Mouse (Mus musculus) hindbrain, embryonic 13.5 days (tissue): ENCODE measurements around the gene Rbms1. TPM values are rescaled to one million over a fixed set of nuclear protein-coding genes. Genes with fewer than 3 reads are reported as not detected.

Experiments
- ATAC-seq: fragments of 200-750 bp; cut with Nextera tagmentation; 2 replicates; pipeline ENCODE4 v1.8.0; 2017; ENCODE audit warnings: moderate TSS enrichment; ENCODE audit not compliant: low FRiP score
- H3K27ac ChIP-seq: fragments of 300-500 bp; sonication (generic); 2 replicates; pipeline ENCODE4 v1.5.1; 2015; ENCODE audit warnings: inconsistent platforms, mild to moderate bottlenecking, moderate library complexity
- H3K27me3 ChIP-seq: fragments of 300-500 bp; sonication (generic); 2 replicates; pipeline ENCODE4 v1.6.1; 2015; ENCODE audit warnings: mild to moderate bottlenecking, inconsistent platforms
- H3K36me3 ChIP-seq: fragments of 300-500 bp; sonication (generic); 2 replicates; pipeline ENCODE4 v1.6.1; 2015; ENCODE audit warnings: mild to moderate bottlenecking, inconsistent platforms
- H3K4me1 ChIP-seq: fragments of 300-500 bp; sonication (generic); replicated peaks from 2 replicates; pipeline ENCODE4 v1.6.1; 2015; ENCODE audit warnings: inconsistent platforms
- H3K4me2 ChIP-seq: fragments of 300-500 bp; sonication (generic); 2 replicates; pipeline ENCODE4 v1.6.1; 2015; ENCODE audit warnings: inconsistent platforms, mild to moderate bottlenecking, moderate library complexity
- H3K4me3 ChIP-seq: fragments of 300-500 bp; sonication (generic); 2 replicates; pipeline ENCODE4 v1.5.1; 2015; ENCODE audit warnings: mild to moderate bottlenecking, inconsistent platforms
- H3K9ac ChIP-seq: fragments of 300-500 bp; sonication (generic); 2 replicates; pipeline ENCODE4 v1.6.1; 2015; ENCODE audit warnings: mild to moderate bottlenecking, inconsistent platforms
- H3K9me3 ChIP-seq: fragments of 300-500 bp; sonication (generic); 2 replicates; pipeline ENCODE4 v1.6.1; 2016; ENCODE audit warnings: inconsistent platforms
- WGBS: fragments of 180-500 bp; shearing (Covaris S2); methylation state at CpG from one replicate; pipeline ENCODE4 v1.1.7; 2015; 5-methylcytosine and 5-hydroxymethylcytosine counted together
- polyA plus RNA-seq: library from polyadenylated mRNA; unstranded; fragments of >200 nt; fragmentation: Nextera tagmentation; extraction: Ambion mirVana; gene quantifications from 2 replicates; pipeline ENCODE4 v1.2.1, GENCODE M21; 2015

Gene Rbms1
- polyA plus RNA-seq, 1 experiment from 2014 or later, result 71.4 TPM

DNA sequence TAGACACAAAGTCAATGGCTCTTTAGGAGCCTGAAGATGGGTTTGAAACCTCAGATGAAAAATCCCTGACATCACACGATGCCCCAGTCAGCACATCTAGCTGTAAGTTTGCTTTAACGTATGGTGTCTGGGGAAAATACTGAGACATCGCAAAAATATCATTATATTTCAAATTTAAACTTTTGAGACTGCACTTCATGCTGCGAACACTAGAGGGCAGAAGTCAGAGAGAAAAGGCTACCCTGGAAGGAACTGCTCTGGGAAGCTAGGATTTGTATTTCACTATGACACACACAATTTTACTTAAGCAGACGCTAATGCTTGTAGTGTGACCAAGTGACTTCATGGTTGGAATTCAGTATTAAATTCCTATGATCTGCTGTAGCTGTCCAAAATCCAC is 242.1 kb downstream of the Rbms1 start:
- Histone ChIP-seq H3K27ac (no peak overlapping the region), H3K9ac (no peak overlapping the region), H3K4me2 (no peak overlapping the region), H3K4me1 (peaks cover 12% of the 10 kb centered on the region), H3K27me3 (no peaks in the 10 kb centered on the region), H3K4me3 (no peak overlapping the region), H3K36me3 (no peaks in the 10 kb centered on the region), H3K9me3 (no peaks in the 10 kb centered on the region)
- 29% methylated on average over 5 of the region's 5 CpGs for WGBS
- no peak for ATAC-seq

DNA sequence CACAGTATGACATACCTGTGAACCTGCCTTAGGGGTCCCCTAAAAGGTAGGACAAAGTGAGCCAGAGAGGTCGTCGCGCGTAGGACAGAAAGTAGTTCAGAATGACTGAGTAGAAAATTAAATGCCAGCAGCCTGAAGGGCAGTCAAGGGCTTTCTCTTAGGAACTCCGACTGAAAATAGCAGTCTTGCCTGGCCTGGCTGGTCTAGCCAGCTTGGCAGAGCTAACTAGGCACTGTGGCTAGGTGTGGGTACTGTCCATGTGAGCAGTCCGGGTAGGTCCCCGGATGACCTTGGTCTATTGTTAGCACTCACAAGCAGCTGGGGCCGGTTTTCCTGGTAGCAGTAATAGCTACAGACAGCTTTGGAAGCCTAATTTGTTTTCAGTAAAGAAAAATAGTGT is 242.8 kb downstream of the Rbms1 start:
- Histone ChIP-seq H3K36me3 (no peaks in the 10 kb centered on the region), H3K4me1 (peaks cover 18% of the 10 kb centered on the region), H3K27me3 (no peaks in the 10 kb centered on the region), H3K27ac (no peak overlapping the region), H3K9me3 (no peaks in the 10 kb centered on the region), H3K4me2 (no peak overlapping the region), H3K9ac (no peak overlapping the region), H3K4me3 (no peak overlapping the region)
- WGBS, result 83% methylated on average over 8 of the region's 8 CpGs
- no peak for ATAC-seq

DNA sequence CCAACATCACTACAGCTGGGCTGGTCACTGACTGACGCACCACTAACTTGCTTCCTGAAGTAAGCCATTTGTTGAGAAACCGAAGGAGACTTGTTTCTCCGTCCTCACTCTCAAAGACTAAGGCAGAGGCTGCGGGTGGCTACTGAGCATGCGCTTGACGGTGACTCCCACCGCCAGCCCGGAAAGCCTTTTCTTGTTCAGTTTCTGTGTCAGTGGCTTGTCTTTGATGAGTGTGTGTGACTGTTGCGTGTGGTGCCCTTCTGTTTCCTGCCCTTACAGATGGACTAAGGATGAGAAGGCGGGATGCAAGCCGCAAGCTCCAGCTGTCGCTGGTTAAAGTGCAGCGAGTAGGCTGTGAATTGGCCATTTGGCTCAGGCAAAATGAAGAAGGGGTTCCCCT is 245.6 kb downstream of the Rbms1 start:
- Histone ChIP-seq H3K9ac (no peak overlapping the region), H3K4me3 (no peak overlapping the region), H3K27ac (0 out of 2 replicates have a peak overlapping the region, but pooled peaks have one; percentile 12), H3K9me3 (no peaks in the 10 kb centered on the region), H3K4me1 (peaks cover 36% of the 10 kb centered on the region), H3K36me3 (no peaks in the 10 kb centered on the region), H3K27me3 (no peaks in the 10 kb centered on the region), H3K4me2 (peak overlapping the region; percentile 27; the same call in 1 of the 2 replicates)
- 64% methylated on average over 13 of the region's 13 CpGs for WGBS
- no peak for ATAC-seq

DNA sequence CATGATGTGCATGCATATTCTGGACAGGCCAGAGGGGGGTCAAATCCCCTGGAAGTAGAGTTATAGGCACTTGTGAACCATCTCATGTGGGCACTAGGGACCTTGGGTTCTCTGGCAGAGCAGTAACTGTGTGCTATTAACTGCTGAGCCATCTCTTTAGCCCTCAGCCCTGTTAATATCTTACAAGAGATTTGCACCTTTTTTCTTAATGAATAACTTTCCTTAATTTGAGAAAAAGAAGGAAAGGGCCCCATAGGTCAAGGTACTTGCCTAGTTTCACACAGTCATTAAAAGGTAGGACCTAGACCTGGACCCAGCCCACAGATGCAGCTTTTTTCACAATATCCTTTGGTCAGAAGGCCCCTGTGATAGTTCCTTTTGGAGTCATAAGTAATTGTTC is 246.4 kb downstream of the Rbms1 start:
- Histone ChIP-seq H3K36me3 (no peaks in the 10 kb centered on the region), H3K27ac (no peak overlapping the region), H3K27me3 (no peaks in the 10 kb centered on the region), H3K4me1 (peaks cover 32% of the 10 kb centered on the region), H3K9ac (no peak overlapping the region), H3K4me2 (no peak overlapping the region), H3K4me3 (no peak overlapping the region), H3K9me3 (no peaks in the 10 kb centered on the region)
- no peak for ATAC-seq

GRCm38 (mm10) chr2:60715771-60716170 is 247.2 kb downstream of the Rbms1 start:
- Histone ChIP-seq H3K27me3 (no peaks in the 10 kb centered on the region), H3K4me1 (peaks cover 32% of the 10 kb centered on the region), H3K27ac (peak overlapping the region; percentile 83; the same call in 1 of the 2 replicates), H3K9ac (no peak overlapping the region), H3K9me3 (no peaks in the 10 kb centered on the region), H3K4me3 (no peak overlapping the region), H3K36me3 (no peaks in the 10 kb centered on the region), H3K4me2 (no peak overlapping the region)
- no peak for ATAC-seq
- 75% methylated on average over 13 of the region's 13 CpGs for WGBS

DNA sequence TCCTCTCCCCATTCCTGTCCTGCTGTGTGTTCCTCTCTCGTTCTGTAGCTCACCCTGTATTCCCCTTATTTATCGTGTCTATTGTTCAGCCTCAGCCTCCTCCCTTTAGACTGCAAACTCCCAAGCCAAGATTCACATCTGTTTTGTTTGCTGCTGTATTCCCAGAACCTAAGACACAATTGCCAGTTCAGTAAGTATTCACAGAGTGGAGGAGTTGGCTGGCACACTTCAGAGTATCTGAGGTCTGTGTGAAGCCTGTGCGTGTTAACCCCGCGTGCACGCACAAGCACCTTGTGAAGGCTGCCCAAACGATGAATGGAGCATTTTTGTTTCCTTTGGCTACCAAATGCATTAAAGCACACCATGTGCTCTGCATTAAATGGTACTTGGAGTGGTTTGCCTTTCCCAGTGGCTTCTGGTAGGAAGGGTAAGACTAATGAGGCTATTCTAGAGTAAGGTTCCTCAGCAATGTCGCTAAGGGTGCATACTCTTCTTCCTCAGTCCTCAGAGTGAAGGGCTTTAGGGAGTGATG is 248.0 kb downstream of the Rbms1 start:
- peak; percentile 49 for ATAC-seq
- 51% methylated on average over 8 of the region's 8 CpGs for WGBS
- H3K4me3 ChIP-seq, result no peak overlapping the region

DNA sequence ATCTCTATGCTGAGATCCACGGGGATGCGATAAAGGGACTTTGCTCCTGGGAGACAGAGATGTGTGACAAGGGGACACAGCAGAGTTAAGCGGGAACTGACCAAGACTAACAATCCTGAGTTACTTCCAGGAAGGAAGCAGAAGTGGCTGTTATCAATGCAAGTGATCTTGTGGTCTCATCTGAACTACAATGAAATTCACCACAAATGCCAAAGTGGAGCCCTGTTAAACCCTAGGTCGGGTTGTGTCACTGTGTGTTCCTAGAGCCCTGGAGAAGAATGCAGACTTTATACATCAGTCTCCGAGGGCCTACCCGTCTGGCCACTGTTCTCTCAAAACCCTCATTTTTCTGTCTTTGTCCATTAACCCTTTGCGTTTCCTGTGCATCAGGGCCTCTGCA is 248.5 kb downstream of the Rbms1 start:
- Histone ChIP-seq H3K4me2 (peak overlapping the region; percentile 28; the same call in 1 of the 2 replicates), H3K9me3 (no peaks in the 10 kb centered on the region), H3K9ac (peak overlapping the region; percentile 36; the same call in 1 of the 2 replicates), H3K4me3 (no peak overlapping the region), H3K27ac (peak overlapping the region; percentile 83), H3K4me1 (peaks cover 32% of the 10 kb centered on the region), H3K36me3 (no peaks in the 10 kb centered on the region), H3K27me3 (no peaks in the 10 kb centered on the region)
- WGBS, result 25% methylated on average over 7 of the region's 7 CpGs
- ATAC-seq, result no peak

More for the DNA sequence above, 248.0 kb downstream of the Rbms1 start:
- Histone ChIP-seq H3K9ac (peak overlapping the region; percentile 36; the same call in 1 of the 2 replicates), H3K27ac (peak overlapping the region; percentile 83), H3K27me3 (no peaks in the 10 kb centered on the region), H3K4me2 (peak overlapping the region; percentile 28; the same call in 1 of the 2 replicates), H3K9me3 (no peaks in the 10 kb centered on the region), H3K36me3 (no peaks in the 10 kb centered on the region), H3K4me1 (peaks cover 32% of the 10 kb centered on the region)

DNA sequence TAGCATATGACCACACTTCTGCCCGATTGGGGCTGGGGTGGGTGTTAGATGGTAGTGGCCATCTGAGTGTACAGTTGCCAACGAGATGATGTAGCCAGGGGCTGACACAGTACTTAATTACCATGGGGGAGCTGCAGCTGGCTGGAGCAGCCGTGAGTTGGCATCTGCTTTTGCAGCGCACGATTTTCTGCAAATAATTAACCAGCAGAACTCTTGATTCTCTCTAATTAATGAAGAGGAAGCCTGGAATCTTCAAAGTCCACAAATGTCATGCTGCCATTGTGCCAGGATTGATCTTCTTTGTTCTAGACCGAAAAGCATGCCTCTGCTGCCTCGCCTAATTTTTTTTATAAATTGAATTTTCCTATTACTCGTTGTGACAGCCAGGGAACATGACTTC is 249.1 kb downstream of the Rbms1 start:
- Histone ChIP-seq H3K36me3 (no peaks in the 10 kb centered on the region), H3K27ac (peak overlapping the region; percentile 83), H3K4me1 (peaks cover 32% of the 10 kb centered on the region), H3K27me3 (no peaks in the 10 kb centered on the region), H3K4me3 (no peak overlapping the region), H3K4me2 (peak overlapping the region; percentile 28; the same call in 1 of the 2 replicates), H3K9ac (no peak overlapping the region), H3K9me3 (no peaks in the 10 kb centered on the region)
- peak; percentile 77; the same call in 1 of the 2 replicates for ATAC-seq
- 25% methylated on average over 8 of the region's 8 CpGs for WGBS

GRCm38 (mm10) chr2:60712891-60713290 is 250.1 kb downstream of the Rbms1 start:
- Histone ChIP-seq H3K4me3 (no peak overlapping the region), H3K9ac (no peak overlapping the region), H3K9me3 (no peaks in the 10 kb centered on the region), H3K4me2 (no peak overlapping the region), H3K36me3 (no peaks in the 10 kb centered on the region), H3K27me3 (no peaks in the 10 kb centered on the region), H3K27ac (peak overlapping the region; percentile 83; the same call in 1 of the 2 replicates), H3K4me1 (peaks cover 32% of the 10 kb centered on the region)
- 82% methylated on average over 5 of the region's 5 CpGs for WGBS
- ATAC-seq, result no peak

DNA sequence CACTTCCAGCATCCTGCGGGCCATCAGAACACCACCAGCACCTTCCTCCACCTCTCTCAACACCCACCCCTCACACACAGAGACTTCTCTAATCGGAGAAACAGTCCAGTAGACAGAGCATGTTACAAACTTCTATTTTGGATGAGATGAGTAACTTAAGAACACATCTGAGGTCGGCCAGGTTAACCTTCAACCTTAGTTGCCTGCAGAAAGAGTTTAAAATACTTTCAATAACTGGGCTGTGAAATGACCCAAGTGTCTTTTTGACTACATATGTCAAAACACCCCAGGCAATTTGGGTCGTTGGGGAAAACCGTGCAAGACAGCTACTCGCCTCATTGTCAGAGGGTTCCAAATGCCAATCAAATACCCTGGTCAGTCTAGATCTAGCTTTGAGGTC is 250.5 kb downstream of the Rbms1 start:
- no peaks in the 10 kb centered on the region for H3K9me3 ChIP-seq
- 72% methylated on average over 6 of the region's 6 CpGs for WGBS
- H3K4me2 ChIP-seq, result no peak overlapping the region
- no peak overlapping the region for H3K9ac ChIP-seq
- no peak for ATAC-seq
- H3K4me3 ChIP-seq, result no peak overlapping the region
- H3K4me1 ChIP-seq, result peaks cover 30% of the 10 kb centered on the region
- H3K27ac ChIP-seq, result no peak overlapping the region
- H3K36me3 ChIP-seq, result no peaks in the 10 kb centered on the region
- H3K27me3 ChIP-seq, result no peaks in the 10 kb centered on the region

DNA sequence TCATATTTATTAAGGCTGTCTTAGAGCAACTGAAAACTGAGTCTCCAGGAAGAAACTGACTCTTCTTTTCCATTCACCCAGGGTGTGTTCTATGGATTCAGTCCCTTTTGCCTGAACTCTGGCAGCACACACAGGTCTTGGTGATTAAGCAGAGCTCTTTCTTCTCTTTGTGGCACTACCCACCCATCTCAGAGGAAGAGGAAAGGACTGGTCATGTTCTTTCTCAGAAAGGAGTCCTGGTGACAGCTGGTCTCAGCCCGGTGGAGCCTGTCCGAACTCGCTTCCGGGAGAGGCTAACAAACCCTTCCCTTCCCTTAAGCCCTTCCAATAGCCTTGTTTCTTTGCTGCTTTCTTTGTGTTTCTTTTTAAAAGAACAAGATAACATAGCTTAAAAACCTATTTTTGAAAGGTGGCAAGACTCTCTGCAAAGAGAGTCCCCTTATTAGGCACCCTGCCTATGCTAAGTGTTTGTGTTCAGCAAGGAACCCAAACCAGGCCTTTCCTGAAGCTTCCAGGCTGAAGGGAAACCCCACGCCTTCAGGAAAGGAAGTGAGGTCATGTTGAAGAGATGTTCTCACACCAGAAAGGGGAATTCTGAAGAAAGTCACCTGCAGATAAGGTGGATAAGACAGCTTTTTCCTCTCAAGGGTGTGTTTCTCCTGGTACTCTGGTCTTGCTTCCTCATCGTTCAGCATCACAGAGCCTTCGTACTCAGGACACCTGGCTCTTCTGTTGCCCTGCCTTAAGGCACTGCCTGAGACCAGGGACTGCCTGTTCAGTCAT is 251.7 kb downstream of the Rbms1 start:
- Histone ChIP-seq H3K27me3 (no peaks in the 10 kb centered on the region), H3K9ac (no peak overlapping the region), H3K9me3 (no peaks in the 10 kb centered on the region), H3K4me1 (peaks cover 28% of the 10 kb centered on the region), H3K4me3 (no peak overlapping the region), H3K4me2 (no peak overlapping the region), H3K27ac (no peak overlapping the region), H3K36me3 (no peaks in the 10 kb centered on the region)
- 85% methylated on average over 7 of the region's 7 CpGs for WGBS
- no peak for ATAC-seq

DNA sequence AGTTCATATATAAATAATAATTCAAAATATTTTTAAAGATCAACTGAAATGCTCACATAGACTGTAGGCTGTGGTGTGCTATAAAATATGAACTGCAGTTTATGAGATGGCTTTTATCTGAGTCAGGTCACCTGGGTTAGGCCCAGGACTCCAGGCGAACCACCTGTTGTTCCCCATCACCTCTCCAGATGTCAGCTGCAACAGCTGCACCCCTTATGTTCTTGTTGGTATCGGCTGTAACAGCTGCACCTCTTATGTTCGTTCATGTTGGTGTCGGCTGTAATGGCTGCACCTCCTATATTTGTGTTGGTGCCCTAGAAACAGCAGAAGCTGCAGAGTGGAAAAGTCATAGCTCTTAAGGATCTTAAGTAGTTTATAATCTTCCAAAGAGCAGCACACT is 252.7 kb downstream of the Rbms1 start:
- H3K27me3 ChIP-seq, result no peaks in the 10 kb centered on the region
- H3K27ac ChIP-seq, result no peak overlapping the region
- H3K9ac ChIP-seq, result no peak overlapping the region
- H3K4me1 ChIP-seq, result peaks cover 22% of the 10 kb centered on the region
- no peak for ATAC-seq
- 95% methylated on average over 4 of the region's 4 CpGs for WGBS
- H3K4me3 ChIP-seq, result no peak overlapping the region
- H3K4me2 ChIP-seq, result no peak overlapping the region
- H3K36me3 ChIP-seq, result no peaks in the 10 kb centered on the region
- H3K9me3 ChIP-seq, result no peaks in the 10 kb centered on the region

DNA sequence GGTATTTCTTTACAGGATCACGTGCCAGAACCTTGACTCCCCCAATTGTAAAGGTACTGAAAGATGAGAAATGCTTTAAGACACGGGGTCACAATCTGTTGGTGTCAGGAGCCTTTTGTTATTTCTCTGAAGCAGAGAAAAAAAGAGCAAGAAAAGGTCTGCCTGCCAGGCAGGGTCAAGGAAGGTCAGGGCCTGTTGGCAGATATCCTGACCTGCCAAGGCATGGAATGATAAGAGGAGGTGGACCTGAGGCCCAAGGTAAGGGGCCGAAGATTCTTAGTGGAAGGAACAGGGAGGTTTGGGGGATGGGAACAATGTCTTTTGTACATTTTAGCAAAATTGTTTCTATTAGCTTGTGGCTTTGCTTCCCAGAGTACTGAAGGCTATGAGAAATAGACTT is 254.3 kb downstream of the Rbms1 start:
- 27% methylated on average over 3 of the region's 3 CpGs for WGBS
- ATAC-seq, result no peak
- Histone ChIP-seq H3K9ac (no peak overlapping the region), H3K4me3 (no peak overlapping the region), H3K27ac (no peak overlapping the region), H3K9me3 (no peaks in the 10 kb centered on the region), H3K27me3 (no peaks in the 10 kb centered on the region), H3K36me3 (no peaks in the 10 kb centered on the region), H3K4me1 (peaks cover 6% of the 10 kb centered on the region), H3K4me2 (no peak overlapping the region)
